Mouse (Mus musculus): ENCODE results near the gene Cdt1. TPM values are rescaled to one million over a fixed set of nuclear protein-coding genes. Genes with fewer than 3 reads are reported as not detected.

Gene Cdt1
- polyA plus RNA-seq, 1 experiment, result 7.6 TPM

DNA sequence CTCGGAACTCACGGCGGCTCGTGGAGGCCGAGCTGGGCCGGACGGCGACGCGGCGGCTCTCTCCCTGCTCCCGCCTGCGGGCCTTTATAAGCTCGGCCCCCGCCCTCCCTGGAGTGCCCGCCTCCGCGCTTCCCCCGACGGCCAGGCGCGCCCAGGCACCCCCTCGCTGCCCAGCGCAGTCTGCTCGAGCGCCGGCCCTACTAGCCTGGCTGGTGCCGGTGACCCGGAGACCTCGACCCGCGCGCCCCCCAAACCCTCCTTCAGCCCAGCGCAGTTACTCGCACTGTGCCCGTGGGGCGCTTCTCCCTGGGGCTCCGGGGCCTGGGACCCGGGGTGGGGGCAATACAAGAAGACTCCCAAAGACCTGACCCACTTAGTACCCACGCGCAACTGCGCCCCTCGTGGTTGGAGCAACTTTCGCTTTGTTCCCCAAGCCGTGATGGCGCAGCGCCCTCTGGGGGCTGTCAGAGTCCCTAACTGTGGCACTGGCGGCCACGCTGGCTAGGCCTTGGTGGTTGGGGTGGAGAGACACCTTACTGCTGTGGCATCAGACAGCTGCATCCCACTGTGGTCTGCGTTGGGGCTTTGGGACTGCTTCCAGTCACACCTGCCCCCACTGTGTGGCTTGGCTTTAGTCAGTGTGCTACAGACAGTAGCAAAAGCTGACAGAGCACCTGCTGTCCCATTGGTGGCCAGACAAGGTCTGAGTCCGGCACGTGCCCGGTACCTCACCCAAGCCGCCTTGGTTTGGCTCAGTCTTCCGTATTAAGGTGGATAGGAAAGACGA, 16.4 kb upstream of the Cdt1 start, which contains the start of gene Piezo1:
Piezo1 (minus strand) TSS at position 65 of the 787 bp plus-strand sequence.
- Histone ChIP-seq H3K4me1 (ENCODE audit: control insufficient read depth, insufficient read depth, low read length) (peaks cover 10% of the 10 kb centered on the region; the same call in 1 of the 2 replicates), H3K4me3 (replicated peaks; ENCODE audit: insufficient read depth, low read depth, low read length) (no peak within 1 kb of the TSS), H3K27me3 (ENCODE audit: control insufficient read depth, insufficient read depth, low read length) (no peaks in the 10 kb centered on the region; the same call in 1 of the 2 replicates), H3K27ac (ENCODE audit: insufficient read depth, low read length) (no peak within 1 kb of the TSS)
- WGBS, result 11% methylated on average over 56 of the region's 56 CpGs
- peak; percentile 48 to 58 for DNase-seq
- TF ChIP-seq POLR2A (IDR thresholded peaks at IDR 0.05; ENCODE audit: borderline replicate concordance, insufficient read depth, low read length) (no peak), CTCF (IDR thresholded peaks at IDR 0.05; ENCODE audit: borderline replicate concordance, insufficient read depth, low read depth, low read length) (peak; percentile 79)

DNA sequence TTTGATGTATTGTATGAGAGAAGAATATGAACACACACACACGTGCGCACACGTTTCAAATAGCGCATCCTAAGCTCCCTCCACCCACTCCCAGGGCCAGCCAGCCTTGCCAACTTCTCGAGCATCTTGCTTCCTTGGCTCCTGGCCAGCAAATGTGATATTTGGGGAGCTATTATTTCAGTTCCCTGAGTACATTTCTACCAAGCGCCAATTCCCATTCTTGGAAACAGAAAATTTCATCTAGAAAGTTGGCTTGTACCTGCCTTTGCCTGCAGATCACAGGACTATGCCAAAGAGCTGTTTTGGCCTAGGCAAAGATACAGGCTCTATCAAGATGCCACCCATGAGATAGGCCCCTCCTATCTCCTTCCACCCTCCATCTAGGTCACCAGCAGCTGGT, 13.0 kb upstream of the Cdt1 start:
- Histone ChIP-seq H3K4me1 (ENCODE audit: control insufficient read depth, insufficient read depth, low read length) (peaks cover 12% of the 10 kb centered on the region), H3K27ac (ENCODE audit: insufficient read depth, low read length) (0 out of 2 replicates have a peak overlapping the region, but pooled peaks have one; percentile 11), H3K4me3 (replicated peaks; ENCODE audit: insufficient read depth, low read depth, low read length) (no peak overlapping the region), H3K27me3 (ENCODE audit: control insufficient read depth, insufficient read depth, low read length) (no peaks in the 10 kb centered on the region; the same call in 1 of the 2 replicates)
- 12% methylated on average over 6 of the region's 6 CpGs for WGBS
- peak; percentile 45 to 78 for DNase-seq
- TF ChIP-seq POLR2A (IDR thresholded peaks at IDR 0.05; ENCODE audit: borderline replicate concordance, insufficient read depth, low read length), result no peak
- TF ChIP-seq CTCF (IDR thresholded peaks at IDR 0.05; ENCODE audit: borderline replicate concordance, insufficient read depth, low read depth, low read length), result no peak

DNA sequence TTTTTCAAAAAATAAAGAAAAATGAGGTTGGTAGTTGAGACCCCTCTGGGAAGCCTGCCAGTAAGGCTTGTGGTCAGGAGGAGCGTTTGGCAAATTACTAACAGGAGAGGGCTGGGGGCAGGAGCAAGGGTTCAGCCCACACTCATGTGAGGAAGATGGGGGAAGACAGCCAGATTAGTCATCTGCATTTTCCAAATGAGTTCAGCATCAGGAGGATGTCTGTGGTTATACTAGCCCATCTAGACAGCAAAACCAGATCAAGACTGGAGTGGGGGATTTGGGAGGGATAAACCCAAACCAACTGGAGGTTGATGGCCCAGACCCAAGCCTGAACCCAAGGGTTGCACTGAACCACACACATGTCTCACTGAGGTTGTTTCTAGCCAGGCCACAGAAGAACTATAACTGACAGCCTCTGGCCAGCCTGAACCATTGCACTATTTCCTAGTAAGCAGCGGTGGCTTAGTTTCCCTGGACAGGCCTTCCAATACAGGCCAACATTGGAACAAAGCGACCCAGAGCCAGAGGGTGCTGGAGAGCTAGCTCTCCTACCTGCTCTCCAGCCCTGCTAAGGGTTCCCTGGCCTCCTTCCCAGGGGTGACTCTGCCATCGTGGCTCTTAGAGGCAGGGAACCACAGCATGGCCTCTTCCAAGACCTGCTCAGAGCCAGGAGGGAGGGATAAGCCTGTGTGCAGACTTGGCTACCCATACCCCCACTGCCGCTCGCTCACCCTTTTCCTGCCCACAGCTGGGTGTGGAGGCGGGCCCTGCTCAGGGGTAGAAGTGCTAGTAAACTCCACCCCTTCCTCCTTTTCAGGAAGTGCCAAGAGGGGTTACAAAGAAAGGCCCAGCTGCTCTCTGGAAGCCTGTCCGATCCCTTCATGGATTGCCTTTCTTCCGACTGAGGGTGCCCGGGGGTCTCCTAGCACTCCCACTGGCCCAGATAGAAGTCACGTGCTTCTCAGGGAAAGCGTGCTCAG, 11.5 kb upstream of the Cdt1 start:
- WGBS, result 67% methylated on average over 12 of the region's 12 CpGs
- H3K27ac ChIP-seq (ENCODE audit: insufficient read depth, low read length), result no peak overlapping the region
- DNase-seq, result peak in 1 of 2 experiments; percentile 17

DNA sequence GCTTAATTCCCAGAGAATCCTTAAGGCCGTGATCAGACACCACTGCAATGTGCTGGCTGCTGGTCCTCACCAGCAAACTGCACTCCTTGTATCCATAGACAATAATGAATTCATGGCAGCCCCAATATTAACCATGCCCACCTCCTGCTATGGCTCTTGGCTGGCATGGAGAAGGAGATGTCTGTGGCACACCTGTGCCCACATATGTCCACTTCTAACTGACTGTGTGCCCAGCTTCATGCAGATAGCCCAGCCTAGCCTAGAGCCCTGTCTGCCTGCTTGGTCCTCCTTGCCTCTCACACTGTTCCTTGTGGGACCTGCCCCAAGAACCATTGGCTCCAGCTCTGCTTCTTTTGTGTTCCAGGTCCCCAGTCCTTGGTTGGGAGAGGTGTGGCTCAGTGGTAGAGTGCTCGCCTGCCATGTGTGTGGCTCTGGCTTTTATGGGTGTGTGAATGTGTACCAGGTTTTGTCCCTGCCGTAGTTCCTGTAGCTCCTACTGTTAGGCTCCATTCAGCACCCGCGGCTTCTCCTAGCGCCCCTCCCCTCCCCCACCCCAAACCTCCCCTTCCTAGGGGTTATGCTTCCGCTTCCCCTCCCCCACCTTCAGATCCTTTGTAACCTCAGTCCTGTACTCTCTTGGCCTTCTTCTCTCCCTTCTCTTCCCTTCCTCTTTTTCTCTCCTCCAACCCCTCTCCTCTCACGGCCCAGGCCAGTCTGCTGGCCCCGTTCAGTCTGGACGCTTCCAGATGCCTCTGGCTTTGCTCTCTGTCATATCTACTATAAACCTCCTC, 10.4 kb upstream of the Cdt1 start:
- Histone ChIP-seq H3K4me1 (ENCODE audit: control insufficient read depth, insufficient read depth, low read length) (peaks cover 12% of the 10 kb centered on the region), H3K27me3 (ENCODE audit: control insufficient read depth, insufficient read depth, low read length) (no peaks in the 10 kb centered on the region), H3K4me3 (replicated peaks; ENCODE audit: insufficient read depth, low read depth, low read length) (no peak overlapping the region), H3K27ac (ENCODE audit: insufficient read depth, low read length) (no peak overlapping the region)
- peak; percentile 42 to 67 for DNase-seq
- TF ChIP-seq POLR2A (IDR thresholded peaks at IDR 0.05; ENCODE audit: borderline replicate concordance, insufficient read depth, low read length) (no peak), CTCF (IDR thresholded peaks at IDR 0.05; ENCODE audit: borderline replicate concordance, insufficient read depth, low read depth, low read length) (no peak)
- 42% methylated on average over 10 of the region's 10 CpGs for WGBS

More for the DNA sequence above, 11.5 kb upstream of the Cdt1 start:
- peaks cover 12% of the 10 kb centered on the region for H3K4me1 ChIP-seq (ENCODE audit: control insufficient read depth, insufficient read depth, low read length)
- no peaks in the 10 kb centered on the region; the same call in 1 of the 2 replicates for H3K27me3 ChIP-seq (ENCODE audit: control insufficient read depth, insufficient read depth, low read length)
- TF ChIP-seq CTCF (IDR thresholded peaks at IDR 0.05; ENCODE audit: borderline replicate concordance, insufficient read depth, low read depth, low read length) (no peak), POLR2A (IDR thresholded peaks at IDR 0.05; ENCODE audit: borderline replicate concordance, insufficient read depth, low read length) (no peak)
- H3K4me3 ChIP-seq (replicated peaks; ENCODE audit: insufficient read depth, low read depth, low read length), result no peak overlapping the region

DNA sequence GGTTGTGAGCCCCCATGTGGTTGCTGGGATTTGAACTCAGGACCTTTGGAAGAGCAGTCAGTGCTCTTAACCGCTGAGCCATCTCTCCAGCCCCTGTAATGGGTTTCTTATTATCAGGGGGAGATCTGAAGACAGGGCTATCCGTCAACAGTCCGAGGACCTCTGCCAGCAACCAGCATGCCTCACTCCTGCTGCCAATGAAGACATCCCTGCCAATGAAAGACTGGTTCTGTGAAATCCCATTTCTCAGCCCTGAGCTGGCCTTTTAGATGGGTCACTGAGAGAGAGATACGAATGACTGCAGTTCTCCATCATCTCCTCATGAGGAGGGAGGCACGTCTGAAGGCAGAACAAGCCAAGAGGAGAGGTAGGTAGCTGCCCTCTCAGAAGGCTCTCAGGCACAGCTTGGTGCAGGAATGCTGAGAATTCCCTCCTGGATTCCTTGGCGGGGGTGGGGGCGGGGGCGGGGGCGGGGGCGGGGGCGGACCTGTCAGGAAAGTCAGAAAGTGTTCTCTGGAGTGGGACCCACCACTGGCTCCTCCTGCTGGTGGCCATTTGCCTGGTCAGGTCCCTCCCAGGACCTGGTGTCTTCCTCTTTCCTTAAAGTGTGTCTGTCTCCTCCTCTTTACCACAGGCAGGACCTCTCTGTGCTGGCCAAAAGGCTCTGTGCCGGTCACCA, 9.0 kb upstream of the Cdt1 start:
- TF ChIP-seq CTCF (IDR thresholded peaks at IDR 0.05; ENCODE audit: borderline replicate concordance, insufficient read depth, low read depth, low read length) (no peak), POLR2A (IDR thresholded peaks at IDR 0.05; ENCODE audit: borderline replicate concordance, insufficient read depth, low read length) (no peak)
- Histone ChIP-seq H3K4me3 (replicated peaks; ENCODE audit: insufficient read depth, low read depth, low read length) (no peak overlapping the region), H3K4me1 (ENCODE audit: control insufficient read depth, insufficient read depth, low read length) (peaks cover 12% of the 10 kb centered on the region), H3K27me3 (ENCODE audit: control insufficient read depth, insufficient read depth, low read length) (no peaks in the 10 kb centered on the region), H3K27ac (ENCODE audit: insufficient read depth, low read length) (no peak overlapping the region)
- peak; percentile 38 to 49 for DNase-seq
- 10% methylated on average over 12 of the region's 12 CpGs for WGBS

DNA sequence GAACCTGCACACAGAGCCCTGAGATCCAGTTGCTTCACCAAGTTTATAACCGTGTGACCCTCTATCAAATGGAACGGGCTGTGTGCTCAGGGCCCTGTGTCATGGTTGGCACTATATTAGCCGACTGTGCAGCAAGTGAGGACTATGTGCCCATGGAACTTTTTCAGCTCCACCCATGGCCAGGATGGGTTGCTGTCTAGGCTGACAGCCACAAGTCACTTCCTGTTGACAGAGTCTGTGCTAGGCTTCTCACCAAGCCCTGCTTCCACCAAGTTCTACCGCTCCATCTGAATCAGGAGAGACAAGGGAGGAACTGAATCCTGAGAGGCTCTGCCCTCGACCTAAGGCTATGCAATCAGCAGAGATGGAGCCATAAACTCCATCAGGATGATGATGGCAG, 6.6 kb upstream of the Cdt1 start:
- Histone ChIP-seq H3K27ac (ENCODE audit: insufficient read depth, low read length) (no peak overlapping the region), H3K4me3 (replicated peaks; ENCODE audit: insufficient read depth, low read depth, low read length) (no peak overlapping the region), H3K4me1 (ENCODE audit: control insufficient read depth, insufficient read depth, low read length) (peaks cover 4% of the 10 kb centered on the region), H3K27me3 (ENCODE audit: control insufficient read depth, insufficient read depth, low read length) (no peaks in the 10 kb centered on the region)
- TF ChIP-seq POLR2A (IDR thresholded peaks at IDR 0.05; ENCODE audit: borderline replicate concordance, insufficient read depth, low read length) (no peak), CTCF (IDR thresholded peaks at IDR 0.05; ENCODE audit: borderline replicate concordance, insufficient read depth, low read depth, low read length) (no peak)
- DNase-seq, result no peak
- 77% methylated on average over 5 of the region's 5 CpGs for WGBS
